Mouse (Mus musculus): Measurements from ENCODE around the gene Gm20518. TPM values are rescaled to one million over a fixed set of nuclear protein-coding genes. Genes with fewer than 3 reads are reported as not detected.

The Gm20518 gene
- total RNA-seq, 2 experiments from 2014 or later: 2.7 to 4.1 TPM

- DNase-seq: no peak
Measured at GRCm38 (mm10) chr16:17839976-17840375, 51.5 kb downstream of the Gm20518 start.

DNA sequence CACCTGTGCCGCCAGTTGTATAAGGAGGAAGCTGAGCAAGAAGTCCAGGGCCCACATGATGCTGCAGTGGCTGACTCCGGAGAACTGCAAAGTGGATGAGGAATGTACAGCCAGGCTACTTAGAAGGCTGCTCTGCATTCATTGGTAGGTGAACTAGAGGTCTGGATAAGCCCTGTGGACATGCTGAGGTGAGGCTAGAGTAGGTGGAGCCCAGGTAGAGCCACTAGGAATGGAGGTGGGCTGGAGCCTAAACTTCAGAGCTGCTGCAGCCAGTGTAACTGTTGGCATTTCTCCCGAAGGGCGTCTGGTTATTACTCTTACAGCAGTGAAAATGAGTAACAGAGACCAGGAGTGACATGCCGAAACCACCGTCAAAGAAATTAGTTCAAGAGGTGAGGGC lies 53.4 kb downstream of the Gm20518 start, which contains the start of gene Car15:
TSS of gene Car15 (minus strand) at position 314 of the 400 bp plus-strand sequence.
- DNase-seq: no peak

GRCm38 (mm10) chr16:17835481-17835880 lies 56.0 kb downstream of the Gm20518 start:
- DNase-seq: no peak

- no peak for DNase-seq
Measured at GRCm38 (mm10) chr16:17834543-17834942, 56.9 kb downstream of the Gm20518 start.

DNA sequence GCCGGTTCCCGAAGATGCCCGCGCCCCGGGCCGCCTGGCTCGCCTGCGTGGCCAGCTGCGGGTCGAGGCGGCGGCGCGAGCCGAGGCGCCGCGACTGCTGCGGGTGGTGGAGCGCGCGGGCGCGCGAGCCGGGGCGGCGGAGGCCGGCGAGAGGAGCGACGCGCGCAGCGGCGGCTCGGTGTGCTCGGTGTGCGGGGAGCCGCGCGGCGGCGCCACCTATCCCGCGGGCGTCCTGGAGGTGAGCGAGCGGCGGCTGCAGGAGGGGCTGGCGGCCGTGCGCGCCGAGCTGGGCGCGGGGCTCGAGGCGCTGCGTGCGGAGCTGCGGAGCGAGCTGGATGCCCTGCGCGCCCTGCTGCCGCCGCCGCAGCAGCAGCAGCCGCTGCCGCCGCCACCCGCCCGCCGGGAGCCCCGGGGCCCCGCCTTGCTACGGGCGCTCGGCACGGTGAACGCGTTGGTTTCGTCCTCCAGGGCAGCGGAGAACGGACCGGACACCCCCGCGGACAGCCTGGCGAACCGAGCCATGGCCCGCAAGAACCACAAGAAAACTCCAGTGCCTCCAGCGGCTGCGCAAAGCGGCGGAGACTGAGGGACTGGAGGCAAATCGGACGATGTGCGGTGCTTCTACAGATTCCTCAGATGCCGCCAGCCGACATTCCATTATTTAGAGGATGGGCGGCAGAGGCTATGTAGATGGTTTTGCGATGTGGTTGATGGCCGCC lies 57.6 kb downstream of the Gm20518 start:
- DNase-seq: peak; percentile 63 to 66

DNA sequence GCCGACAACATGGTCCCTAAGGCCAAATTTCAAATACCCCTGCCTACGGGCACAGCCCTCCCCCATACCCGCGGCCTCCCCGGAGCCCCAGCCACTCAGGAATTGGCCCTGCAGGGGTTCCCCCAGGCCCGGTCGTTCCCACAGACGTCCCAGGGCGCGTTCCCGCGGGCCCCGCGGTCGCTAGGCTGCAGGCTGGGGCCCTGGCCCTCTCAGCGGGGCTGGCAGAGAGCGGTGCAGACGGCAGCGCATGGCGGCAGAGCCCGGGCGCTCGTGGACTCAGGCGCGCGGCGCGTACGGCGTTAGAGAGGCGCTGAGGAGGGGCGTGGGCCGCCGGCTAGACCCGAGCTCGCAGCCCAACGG lies 58.2 kb downstream of the Gm20518 start:
- peak in 1 of 2 experiments; percentile 58 for DNase-seq

DNA sequence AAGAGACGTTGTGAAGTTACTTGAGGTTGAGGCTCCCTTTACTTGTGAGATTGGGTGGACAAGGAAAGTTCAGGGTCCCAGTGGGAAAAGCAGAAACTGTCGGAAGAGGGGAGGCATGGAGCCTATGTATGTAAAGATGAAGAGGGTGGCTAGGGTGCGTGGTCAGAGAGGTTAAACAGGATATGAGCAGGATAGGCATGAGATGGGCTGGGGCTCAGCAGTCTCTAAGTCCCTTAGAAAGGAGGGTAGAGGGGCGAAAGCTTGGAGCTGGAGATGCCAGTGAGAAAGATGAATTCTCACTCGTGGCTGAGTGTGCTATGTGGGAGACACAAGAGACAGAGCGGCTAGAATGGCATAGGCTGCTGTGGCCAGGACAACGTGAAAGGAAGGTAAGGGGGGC lies 58.6 kb downstream of the Gm20518 start, which contains the start of gene B830017H08Rik:
TSS of gene B830017H08Rik (plus strand) at position 301 of the 400 bp plus-strand sequence.
- DNase-seq: no peak

GRCm38 (mm10) chr16:17831781-17832180 lies 59.7 kb downstream of the Gm20518 start:
- DNase-seq: no peak

- no peak for DNase-seq
Measured at GRCm38 (mm10) chr16:17830385-17831178, 60.9 kb downstream of the Gm20518 start.

DNA sequence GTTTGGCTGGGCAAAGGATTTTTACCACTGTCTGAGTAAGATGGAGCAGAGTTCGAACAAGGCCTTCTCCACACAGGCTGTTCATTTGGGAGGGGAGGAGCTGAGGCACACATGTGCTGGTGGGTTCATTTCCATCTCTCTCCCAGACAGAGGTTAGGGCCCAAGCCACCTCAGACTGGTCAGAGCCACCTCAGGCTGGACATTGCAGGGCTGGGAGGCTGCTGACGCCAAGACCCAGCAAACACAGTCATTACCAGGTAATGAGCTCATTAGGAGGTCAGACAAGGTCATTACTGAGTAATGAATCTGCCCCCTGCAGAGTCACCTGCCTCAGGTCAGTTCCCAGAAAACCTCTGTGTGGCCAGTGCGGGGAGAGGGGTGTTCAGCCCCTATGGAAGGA lies 62.6 kb downstream of the Gm20518 start:
- no peak for DNase-seq

DNA sequence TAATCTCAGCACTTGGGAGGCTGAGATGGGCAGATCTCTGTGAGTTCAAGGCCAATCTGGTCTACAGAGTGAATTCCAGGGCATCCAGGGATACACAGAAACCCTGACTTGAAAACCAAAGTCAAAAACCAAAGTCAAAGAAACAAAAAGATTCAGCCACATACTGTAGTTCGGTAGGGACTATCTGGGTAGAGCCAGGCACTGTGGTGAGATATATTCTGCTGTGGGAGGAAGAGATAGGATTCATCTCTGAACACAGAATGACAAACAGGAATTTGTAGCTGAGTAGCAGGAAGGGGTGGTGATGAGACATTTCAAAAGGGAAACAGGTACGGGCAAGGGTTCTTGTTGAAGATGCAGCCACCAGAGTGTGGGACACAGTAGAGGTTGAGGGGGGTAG lies 63.2 kb downstream of the Gm20518 start:
- no peak for DNase-seq

- DNase-seq: no peak
Measured at GRCm38 (mm10) chr16:17826500-17826899, 65.0 kb downstream of the Gm20518 start.

DNA sequence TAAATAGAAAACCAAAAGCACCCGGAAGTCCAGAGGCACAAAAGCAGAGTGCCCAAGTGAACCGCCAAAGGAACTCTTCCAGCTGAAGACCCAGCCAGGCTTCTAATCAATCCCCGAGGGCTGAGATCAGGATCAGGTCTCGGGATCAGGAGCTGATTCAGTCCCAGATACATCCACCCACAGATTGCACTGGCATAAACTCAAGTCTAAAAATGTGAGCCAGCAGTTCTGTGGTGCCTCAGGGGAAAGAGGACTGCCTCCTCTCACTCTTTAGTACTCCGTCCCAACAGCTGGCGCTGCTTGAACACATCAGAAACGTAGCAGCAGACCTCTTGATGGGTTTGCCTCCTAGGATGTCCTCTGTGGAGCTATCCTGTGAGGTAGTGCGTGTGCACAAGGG lies 74.9 kb downstream of the Gm20518 start:
- no peak for DNase-seq

GRCm38 (mm10) chr16:17815411-17816402 lies 75.8 kb downstream of the Gm20518 start:
- DNase-seq: peak; percentile 49 to 65

GRCm38 (mm10) chr16:17813173-17813572 lies 78.3 kb downstream of the Gm20518 start:
- DNase-seq: no peak

- no peak for DNase-seq
Measured at GRCm38 (mm10) chr16:17812120-17812519, 79.4 kb downstream of the Gm20518 start.

- DNase-seq: no peak
Measured at GRCm38 (mm10) chr16:17809711-17810110, 81.8 kb downstream of the Gm20518 start.

DNA sequence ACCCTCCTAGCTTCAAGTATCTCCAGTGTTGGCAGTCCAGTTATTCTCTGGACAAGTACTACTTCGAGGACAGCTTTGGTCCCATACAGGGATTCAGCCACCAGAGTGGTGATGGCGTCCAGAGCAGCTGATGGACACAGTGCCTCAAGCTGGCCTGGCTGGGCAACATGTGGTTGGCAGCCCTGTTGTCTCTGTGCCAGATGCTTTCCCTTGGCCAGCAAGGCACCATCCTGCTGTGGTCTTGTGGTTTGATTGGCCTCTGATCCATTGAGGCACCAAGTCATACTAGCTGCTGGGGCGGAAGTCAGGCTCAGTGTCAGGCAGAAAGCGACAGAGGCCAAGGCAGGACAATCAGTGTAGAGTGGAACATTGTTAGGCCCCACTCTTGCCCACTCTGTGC lies 82.3 kb downstream of the Gm20518 start:
- DNase-seq: no peak

DNA sequence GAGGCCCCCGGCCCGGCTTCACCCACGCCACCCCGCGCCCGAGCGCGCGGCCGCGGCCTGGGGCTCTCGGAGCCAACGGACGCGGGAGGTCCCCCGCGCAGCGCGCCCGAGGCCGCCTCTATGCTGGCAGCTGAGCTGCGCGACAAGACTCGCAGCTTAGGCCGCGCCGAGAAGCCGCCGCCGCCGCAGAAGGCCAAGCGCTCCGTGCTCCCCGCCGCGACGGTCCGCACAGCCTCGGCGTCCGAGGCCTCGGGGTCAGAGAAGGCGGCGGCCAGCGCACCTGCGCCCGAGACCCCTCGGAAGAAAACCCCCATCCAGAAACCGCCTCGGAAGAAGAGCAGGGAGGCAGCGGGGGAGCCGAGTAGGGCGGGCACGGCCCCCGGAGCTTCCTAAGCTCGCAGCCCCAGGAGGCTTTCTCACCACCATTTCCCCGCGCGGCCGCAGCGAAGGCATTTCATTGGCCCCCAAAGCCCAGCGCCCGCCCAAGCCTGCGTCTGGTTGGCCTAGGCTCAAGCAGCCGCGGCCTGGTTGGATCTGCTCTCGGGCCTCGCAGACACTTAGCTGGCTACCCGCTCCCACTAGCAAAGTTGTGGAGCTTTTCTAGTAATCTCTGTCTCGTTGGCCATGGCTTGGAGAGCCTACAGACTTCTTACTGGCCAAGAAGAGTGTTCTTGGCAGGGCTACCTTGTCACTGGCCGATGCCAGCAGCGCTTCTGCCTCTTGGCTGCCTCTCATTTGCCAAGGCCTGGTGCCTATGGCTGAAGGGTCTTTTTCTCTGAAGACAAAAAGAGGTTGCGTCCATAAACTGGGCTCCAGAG lies 84.1 kb downstream of the Gm20518 start:
- DNase-seq: peak; percentile 87 to 88

- peak in 1 of 2 experiments; percentile 64 for DNase-seq
Measured at GRCm38 (mm10) chr16:17806581-17807191, 84.8 kb downstream of the Gm20518 start.

- DNase-seq: no peak
Measured at GRCm38 (mm10) chr16:17804982-17805381, 86.5 kb downstream of the Gm20518 start.

Measured in layer of hippocampus, postnatal 36 days (tissue).